Mouse (Mus musculus) forebrain, embryonic 10.5 days (tissue): ENCODE results near the gene Lrrc1. TPM values are rescaled to one million over a fixed set of nuclear protein-coding genes. Genes with fewer than 3 reads are reported as not detected.

ENCODE experiments used
- DNase-seq: peaks from one replicate; pipeline ENCODE4 v3.0.0-alpha.2; 2017; ENCODE audit warnings: low spot score; ENCODE audit errors: extremely low spot score
- H3K27ac ChIP-seq: fragments of 300-500 bp; sonication (generic); 2 replicates; pipeline ENCODE4 v1.5.1; 2016; ENCODE audit warnings: mild to moderate bottlenecking
- H3K27me3 ChIP-seq: fragments of 300-500 bp; sonication (generic); 2 replicates; pipeline ENCODE4 v1.6.1; 2016; ENCODE audit warnings: mild to moderate bottlenecking; ENCODE audit not compliant: poor library complexity, severe bottlenecking
- H3K36me3 ChIP-seq: fragments of 300-500 bp; sonication (generic); replicated peaks from 2 replicates; pipeline ENCODE4 v1.6.1; 2016; ENCODE audit warnings: mild to moderate bottlenecking, moderate library complexity
- H3K4me1 ChIP-seq: fragments of 300-500 bp; sonication (generic); 2 replicates; pipeline ENCODE4 v1.6.1; 2016
- H3K4me3 ChIP-seq: fragments of 300-500 bp; sonication (generic); 2 replicates; pipeline ENCODE4 v1.5.1; 2016; ENCODE audit warnings: mild to moderate bottlenecking, moderate library complexity
- H3K9me3 ChIP-seq: fragments of 300-500 bp; sonication (generic); 2 replicates; pipeline ENCODE4 v1.6.1; 2016; ENCODE audit warnings: mild to moderate bottlenecking, moderate library complexity
- WGBS: fragments of 180-500 bp; shearing (Covaris S2); methylation state at CpG from one replicate; pipeline ENCODE4 v1.1.7; 2016; 5-methylcytosine and 5-hydroxymethylcytosine counted together
- polyA plus RNA-seq: library from polyadenylated mRNA; unstranded; fragments of >200 nt; fragmentation: Nextera tagmentation; extraction: Ambion mirVana; gene quantifications from 2 replicates; pipeline ENCODE4 v1.2.1, GENCODE M21; 2016

The Lrrc1 gene
- polyA plus RNA-seq, 1 experiment from 2014 or later, result 15.9 TPM

GRCm38 (mm10) chr9:77513892-77514291 lies 30.8 kb downstream of the Lrrc1 start:
- Histone ChIP-seq H3K9me3 (no peaks in the 10 kb centered on the region), H3K27me3 (no peaks in the 10 kb centered on the region), H3K4me1 (peaks cover 61% of the 10 kb centered on the region), H3K36me3 (peaks cover 7% of the 10 kb centered on the region; the same call in 1 of the 2 replicates), H3K27ac (no peak overlapping the region), H3K4me3 (no peak overlapping the region)
- no peak for DNase-seq
- WGBS, result 69% methylated on average over 3 of the region's 3 CpGs

- peak; percentile 17 for DNase-seq
- H3K36me3 ChIP-seq, result peaks cover 7% of the 10 kb centered on the region; the same call in 1 of the 2 replicates
- 41% methylated on average over 6 of the region's 6 CpGs for WGBS
- peaks cover 66% of the 10 kb centered on the region for H3K4me1 ChIP-seq
- H3K27ac ChIP-seq, result 0 out of 2 replicates have a peak overlapping the region, but pooled peaks have one; percentile 4
- H3K4me3 ChIP-seq, result no peak overlapping the region
- H3K9me3 ChIP-seq, result no peaks in the 10 kb centered on the region
- H3K27me3 ChIP-seq, result no peaks in the 10 kb centered on the region
These were observed 32.5 kb downstream of the Lrrc1 start for GRCm38 (mm10) chr9:77512220-77512619.

GRCm38 (mm10) chr9:77510574-77510973 lies 34.1 kb downstream of the Lrrc1 start:
- Histone ChIP-seq H3K4me3 (no peak overlapping the region), H3K27ac (no peak overlapping the region), H3K4me1 (peaks cover 68% of the 10 kb centered on the region), H3K36me3 (peaks cover 7% of the 10 kb centered on the region; the same call in 1 of the 2 replicates), H3K27me3 (no peaks in the 10 kb centered on the region), H3K9me3 (no peaks in the 10 kb centered on the region)
- DNase-seq, result no peak
- WGBS, result 91% methylated on average over 8 of the region's 8 CpGs

GRCm38 (mm10) chr9:77507743-77508394 lies 36.8 kb downstream of the Lrrc1 start:
- DNase-seq, result no peak

GRCm38 (mm10) chr9:77502548-77503438 lies 41.9 kb downstream of the Lrrc1 start:
- Histone ChIP-seq H3K9me3 (no peaks in the 10 kb centered on the region), H3K4me3 (peak overlapping the region; percentile 38), H3K4me1 (peaks cover 69% of the 10 kb centered on the region), H3K36me3 (no peaks in the 10 kb centered on the region), H3K27me3 (peaks cover 10% of the 10 kb centered on the region; the same call in 1 of the 2 replicates), H3K27ac (peak overlapping the region; percentile 78)
- WGBS, result 31% methylated on average over 14 of the region's 14 CpGs
- peak; percentile 41 for DNase-seq

More at GRCm38 (mm10) chr9:77507743-77508394, 36.8 kb downstream of the Lrrc1 start:
- 80% methylated on average over 3 of the region's 3 CpGs for WGBS
- peaks cover 56% of the 10 kb centered on the region for H3K4me1 ChIP-seq
- no peak overlapping the region for H3K27ac ChIP-seq
- no peaks in the 10 kb centered on the region for H3K27me3 ChIP-seq
- H3K4me3 ChIP-seq, result no peak overlapping the region
- H3K36me3 ChIP-seq, result peaks cover 7% of the 10 kb centered on the region; the same call in 1 of the 2 replicates
- no peaks in the 10 kb centered on the region for H3K9me3 ChIP-seq

GRCm38 (mm10) chr9:77502171-77502547 lies 42.5 kb downstream of the Lrrc1 start:
- peaks cover 10% of the 10 kb centered on the region; the same call in 1 of the 2 replicates for H3K27me3 ChIP-seq

GRCm38 (mm10) chr9:77499084-77499483 lies 45.6 kb downstream of the Lrrc1 start:
- Histone ChIP-seq H3K4me3 (no peak overlapping the region), H3K9me3 (no peaks in the 10 kb centered on the region), H3K27ac (no peak overlapping the region), H3K4me1 (peaks cover 95% of the 10 kb centered on the region), H3K27me3 (peaks cover 29% of the 10 kb centered on the region), H3K36me3 (no peaks in the 10 kb centered on the region)
- DNase-seq, result no peak
- WGBS, result 89% methylated on average over 6 of the region's 6 CpGs

More at GRCm38 (mm10) chr9:77502171-77502547, 42.5 kb downstream of the Lrrc1 start:
- no peaks in the 10 kb centered on the region for H3K36me3 ChIP-seq
- H3K9me3 ChIP-seq, result no peaks in the 10 kb centered on the region
- DNase-seq, result no peak
- H3K4me1 ChIP-seq, result peaks cover 69% of the 10 kb centered on the region
- peak overlapping the region; percentile 38; the same call in 1 of the 2 replicates for H3K4me3 ChIP-seq
- 0 out of 2 replicates have a peak overlapping the region, but pooled peaks have one; percentile 44 for H3K27ac ChIP-seq
- 38% methylated on average over 6 of the region's 6 CpGs for WGBS

- Histone ChIP-seq H3K27me3 (peaks cover 33% of the 10 kb centered on the region), H3K9me3 (no peaks in the 10 kb centered on the region), H3K4me3 (no peak overlapping the region), H3K4me1 (peaks cover 93% of the 10 kb centered on the region), H3K27ac (peak overlapping the region; percentile 8; the same call in 1 of the 2 replicates), H3K36me3 (no peaks in the 10 kb centered on the region)
- no peak for DNase-seq
- WGBS, result 65% methylated on average over 3 of the region's 3 CpGs
These were observed 46.3 kb downstream of the Lrrc1 start for GRCm38 (mm10) chr9:77498406-77498805.

- Histone ChIP-seq H3K4me1 (peaks cover 81% of the 10 kb centered on the region), H3K36me3 (peaks cover 3% of the 10 kb centered on the region; the same call in 1 of the 2 replicates), H3K27me3 (peaks cover 36% of the 10 kb centered on the region), H3K9me3 (no peaks in the 10 kb centered on the region), H3K27ac (peak overlapping the region; percentile 85), H3K4me3 (peak overlapping the region; percentile 29; the same call in 1 of the 2 replicates)
- DNase-seq, result no peak
- WGBS, result 55% methylated on average over 6 of the region's 6 CpGs
These were observed 47.5 kb downstream of the Lrrc1 start for GRCm38 (mm10) chr9:77497173-77497572.

- Histone ChIP-seq H3K4me1 (peaks cover 75% of the 10 kb centered on the region), H3K4me3 (peak overlapping the region; percentile 29)
These were observed 48.1 kb downstream of the Lrrc1 start for GRCm38 (mm10) chr9:77496540-77497062.

GRCm38 (mm10) chr9:77494307-77494706 lies 50.4 kb downstream of the Lrrc1 start:
- Histone ChIP-seq H3K27ac (no peak overlapping the region), H3K9me3 (no peaks in the 10 kb centered on the region), H3K36me3 (peaks cover 3% of the 10 kb centered on the region; the same call in 1 of the 2 replicates), H3K4me3 (no peak overlapping the region), H3K27me3 (peaks cover 32% of the 10 kb centered on the region), H3K4me1 (peaks cover 55% of the 10 kb centered on the region)
- WGBS, result 90% methylated on average over 7 of the region's 7 CpGs
- DNase-seq, result no peak

More at GRCm38 (mm10) chr9:77496540-77497062, 48.1 kb downstream of the Lrrc1 start:
- no peaks in the 10 kb centered on the region for H3K9me3 ChIP-seq
- peaks cover 3% of the 10 kb centered on the region; the same call in 1 of the 2 replicates for H3K36me3 ChIP-seq
- peak overlapping the region; percentile 85 for H3K27ac ChIP-seq
- WGBS, result 30% methylated on average over 12 of the region's 12 CpGs
- DNase-seq, result peak; percentile 74
- peaks cover 36% of the 10 kb centered on the region for H3K27me3 ChIP-seq

GRCm38 (mm10) chr9:77488611-77489010 lies 56.1 kb downstream of the Lrrc1 start:
- no peak for DNase-seq
- Histone ChIP-seq H3K27ac (no peak overlapping the region), H3K27me3 (0 out of 2 replicates have a peak, but pooled peaks cover 3% of the 10 kb centered on the region), H3K9me3 (no peaks in the 10 kb centered on the region), H3K4me1 (peaks cover 14% of the 10 kb centered on the region), H3K36me3 (peaks cover 5% of the 10 kb centered on the region; the same call in 1 of the 2 replicates), H3K4me3 (no peak overlapping the region)
- WGBS, result 91% methylated on average over 11 of the region's 11 CpGs
